Mouse (Mus musculus): Measurements from ENCODE around the gene 0610009B22Rik. TPM values are rescaled to one million over a fixed set of nuclear protein-coding genes. Genes with fewer than 3 reads are reported as not detected.

Gene 0610009B22Rik
- 6.5 and 7.1 TPM in 2 replicates for total RNA-seq (2023)

DNA sequence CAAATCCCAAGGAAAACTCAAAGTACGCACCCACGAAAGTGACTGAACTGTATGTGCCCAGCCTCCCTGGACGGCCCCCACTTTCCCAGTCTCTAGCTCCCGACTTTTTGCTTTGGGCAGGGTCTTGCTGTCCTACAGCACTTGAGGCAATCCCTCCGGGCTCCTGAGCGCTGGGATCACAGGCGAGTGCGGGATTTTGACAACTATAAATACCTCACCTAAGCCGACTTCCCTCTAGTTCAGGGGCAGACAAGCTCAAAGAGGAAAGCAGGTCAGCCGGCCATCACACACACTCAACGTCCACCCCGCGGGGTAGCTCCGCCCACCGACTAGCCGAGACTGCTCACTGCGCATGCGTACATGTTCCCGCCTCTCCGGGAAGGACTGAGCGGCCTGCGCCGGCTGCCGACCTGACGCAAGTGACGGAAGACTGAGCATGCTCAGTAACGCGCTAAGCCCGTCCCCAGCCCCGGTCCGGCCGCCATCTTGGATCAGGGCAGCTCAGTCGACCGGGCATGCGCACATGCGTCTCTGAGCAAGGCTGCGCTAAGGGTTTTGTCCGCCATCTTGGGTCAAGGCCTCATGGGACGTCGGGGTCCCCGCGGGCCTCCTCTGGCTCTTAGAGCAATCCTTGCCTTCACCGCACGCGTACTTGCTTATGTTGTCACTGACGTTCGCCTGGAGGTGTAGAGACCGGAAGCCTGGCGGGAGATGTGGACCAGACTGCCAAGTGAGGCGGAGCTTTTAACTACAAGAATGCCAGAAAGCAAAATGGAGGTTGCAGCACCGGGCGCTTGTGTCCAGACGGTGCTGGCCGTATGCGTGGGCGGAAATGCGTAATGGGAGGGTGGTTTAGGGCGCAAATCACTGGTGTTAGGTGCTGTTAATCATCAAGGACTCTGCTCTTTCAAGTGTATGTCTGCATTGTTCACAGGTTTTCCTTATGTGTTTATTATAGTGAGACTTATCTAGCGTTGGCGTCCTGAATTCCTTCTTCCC lies at the start of gene 0610009B22Rik:
Gene 0610009B22Rik, minus strand, starts transcription at position 545 of the 999 bp plus-strand sequence.

GRCm38 (mm10) chr11:51650691-51651515 lies 37.8 kb downstream of the 0610009B22Rik start, which contains the start of the genes N4bp3 and D930048N14Rik:
Gene N4bp3 (minus strand): TSS chr11:51650842.
Gene D930048N14Rik (plus strand): TSS chr11:51650954.

DNA sequence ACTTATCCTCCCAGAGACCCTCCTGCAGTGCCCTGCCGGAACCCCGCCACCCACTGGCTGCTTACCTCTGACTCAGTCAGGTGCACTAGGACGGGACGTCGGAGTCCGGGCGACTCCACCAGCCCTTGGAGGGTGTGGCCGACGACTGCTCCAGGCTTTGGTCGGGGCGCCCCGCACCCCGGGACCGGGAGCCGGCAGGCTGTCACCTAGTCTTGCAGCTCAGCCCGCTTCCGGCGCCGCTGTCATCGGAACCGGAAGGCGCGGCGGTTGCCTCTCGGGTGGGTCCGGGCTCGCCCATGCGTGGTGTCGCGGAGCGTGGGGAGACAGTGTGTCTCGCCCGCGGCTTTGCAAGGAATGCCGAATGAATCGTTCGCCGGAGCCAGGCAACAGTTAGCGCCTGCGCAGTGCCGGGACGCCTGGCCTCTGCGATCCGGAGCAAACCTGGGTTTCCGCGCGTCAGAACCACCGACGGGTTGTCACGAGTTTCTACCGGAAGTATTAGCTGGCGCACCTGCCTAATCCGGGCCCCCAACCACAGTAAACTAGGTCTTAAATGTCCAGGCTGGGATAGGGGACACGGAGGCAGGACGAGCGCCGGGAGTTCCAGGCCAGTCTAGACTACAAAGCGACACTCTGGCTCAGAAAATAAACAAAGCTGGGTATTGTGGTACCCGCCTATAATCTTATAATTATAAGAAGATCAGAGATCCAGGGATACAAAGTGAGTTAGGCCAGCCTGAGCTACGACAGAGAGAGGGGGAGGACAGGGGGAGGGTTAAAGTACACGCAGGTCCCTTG lies 53.0 kb downstream of the 0610009B22Rik start, which contains the start of gene Rmnd5b:
Gene Rmnd5b, minus strand, starts transcription at position 372 of the 798 bp plus-strand sequence.

Other genes starting within 250 kb of the 0610009B22Rik start
- 5.9 and 6.2 TPM in 2 replicates for gene Phykpl, start 104.1 kb downstream of the 0610009B22Rik start, total RNA-seq (2023)
- 132 and 142 TPM in 2 replicates for gene Hnrnpab, start 82.0 kb downstream of the 0610009B22Rik start, total RNA-seq (2023)
- 28.5 and 34.4 TPM in 2 replicates for gene Nhp2, start 69.1 kb downstream of the 0610009B22Rik start, total RNA-seq (2023)
- gene Rmnd5b, start 53.0 kb downstream of the 0610009B22Rik start, total RNA-seq (2023), result 73.4 and 93.7 TPM in 2 replicates
- 6.0 and 11.2 TPM in 2 replicates for gene N4bp3, start 38.0 kb downstream of the 0610009B22Rik start, total RNA-seq (2023)
- 0.48 and 0.60 TPM in 2 replicates for gene D930048N14Rik, start 37.9 kb downstream of the 0610009B22Rik start, total RNA-seq (2023)
- gene Sec24a, start 74.8 kb upstream of the 0610009B22Rik start, total RNA-seq (2023), result 26.7 and 31.6 TPM in 2 replicates
- gene Sar1b, start 74.8 kb upstream of the 0610009B22Rik start, total RNA-seq (2023), result 18.8 and 25.3 TPM in 2 replicates
- 8.4 and 9.4 TPM in 2 replicates for gene Jade2, start 168.8 kb upstream of the 0610009B22Rik start, total RNA-seq (2023)